Mouse (Mus musculus) lung, postnatal 0 days (tissue): ENCODE measurements around the gene Pik3r5. TPM values are rescaled to one million over a fixed set of nuclear protein-coding genes. Genes with fewer than 3 reads are reported as not detected.

Experiments
- ATAC-seq: fragments of 200-750 bp; cut with Nextera tagmentation; 2 replicates; pipeline ENCODE4 v1.8.0; 2017; ENCODE audit warnings: moderate library complexity
- DNase-seq: peaks from one replicate; pipeline ENCODE4 v3.0.0-alpha.2; 2016; ENCODE audit warnings: low spot score
- H3K27ac ChIP-seq: fragments of 300-500 bp; sonication (generic); 2 replicates; pipeline ENCODE4 v1.5.1; 2014; ENCODE audit warnings: antibody characterized with exemption, mild to moderate bottlenecking, low read length, mixed read lengths
- H3K27me3 ChIP-seq: fragments of 300-500 bp; sonication (generic); replicated peaks from 2 replicates; pipeline ENCODE4 v1.6.1; 2014; ENCODE audit warnings: low read length, mixed read lengths; ENCODE audit not compliant: insufficient read depth
- H3K36me3 ChIP-seq: fragments of 300-500 bp; sonication (generic); 2 replicates; pipeline ENCODE4 v1.6.1; 2014; ENCODE audit warnings: low read length, mixed read lengths; ENCODE audit not compliant: insufficient read depth
- H3K4me1 ChIP-seq: fragments of 300-500 bp; sonication (generic); 2 replicates; pipeline ENCODE4 v1.6.1; 2014; ENCODE audit warnings: antibody characterized with exemption, low read depth, low read length, mixed read lengths; ENCODE audit not compliant: insufficient read depth
- H3K4me2 ChIP-seq: fragments of 300-500 bp; sonication (generic); replicated peaks from 2 replicates; pipeline ENCODE4 v1.6.1; 2014; ENCODE audit warnings: low read depth, mild to moderate bottlenecking, low read length, moderate library complexity, mixed read lengths
- H3K4me3 ChIP-seq: fragments of 300-500 bp; sonication (generic); 2 replicates; pipeline ENCODE4 v1.5.1; 2014; ENCODE audit warnings: low read depth, low read length
- H3K9ac ChIP-seq: fragments of 300-500 bp; sonication (generic); replicated peaks from 2 replicates; pipeline ENCODE4 v1.6.1; 2014; ENCODE audit warnings: low read depth, mild to moderate bottlenecking
- H3K9me3 ChIP-seq: fragments of 300-500 bp; sonication (generic); 2 replicates; pipeline ENCODE4 v1.6.1; 2016; ENCODE audit warnings: low read length, mixed read lengths
- CTCF ChIP-seq: IDR thresholded peaks from 2 replicates; pipeline ENCODE4 v1.5.1; 2016; ENCODE audit warnings: antibody characterized with exemption, mild to moderate bottlenecking
- EP300 ChIP-seq: IDR thresholded peaks from 2 replicates; pipeline ENCODE4 v1.6.1; 2016; ENCODE audit warnings: antibody characterized with exemption, mild to moderate bottlenecking, control low read depth
- WGBS: fragments of 180-500 bp; shearing (Covaris S2); extraction: QIAGEN DNeasy Blood & Tissue Kit; methylation state at CpG from one replicate; pipeline ENCODE4 v1.1.7; 2014; 5-methylcytosine and 5-hydroxymethylcytosine counted together
- polyA plus RNA-seq: library from polyadenylated mRNA; unstranded; fragments of >200 nt; fragmentation: Nextera tagmentation; extraction: Ambion mirVana; gene quantifications from 2 replicates; pipeline ENCODE4 v1.2.1, GENCODE M21; 2015

Pik3r5 gene
- polyA plus RNA-seq, 1 experiment from 2014 or later, result 1.1 TPM

GRCm38 (mm10) chr11:68417001-68417400 is 14.9 kb upstream of the Pik3r5 start:
- Histone ChIP-seq H3K27ac (no peak overlapping the region), H3K36me3 (no peaks in the 10 kb centered on the region), H3K27me3 (no peaks in the 10 kb centered on the region), H3K4me3 (no peak overlapping the region), H3K9me3 (0 out of 2 replicates have a peak, but pooled peaks cover 3% of the 10 kb centered on the region), H3K4me2 (no peak overlapping the region), H3K9ac (no peak overlapping the region), H3K4me1 (no peaks in the 10 kb centered on the region)
- TF ChIP-seq CTCF, result no peak
- no peak for TF ChIP-seq EP300
- ATAC-seq, result no peak
- WGBS, result 43% methylated on average over 3 of the region's 3 CpGs
- DNase-seq, result no peak

- peak; percentile 59 for DNase-seq
- H3K27me3 ChIP-seq, result no peaks in the 10 kb centered on the region
- H3K27ac ChIP-seq, result no peak overlapping the region
- H3K9me3 ChIP-seq, result 0 out of 2 replicates have a peak, but pooled peaks cover 3% of the 10 kb centered on the region
- no peak overlapping the region for H3K4me2 ChIP-seq
- TF ChIP-seq CTCF (peak; percentile 86), EP300 (no peak)
- WGBS, result 36% methylated on average over 9 of the region's 9 CpGs
- peak; percentile 32; the same call in 1 of the 2 replicates for ATAC-seq
- H3K4me3 ChIP-seq, result no peak overlapping the region
- H3K36me3 ChIP-seq, result no peaks in the 10 kb centered on the region
- H3K9ac ChIP-seq, result no peak overlapping the region
- H3K4me1 ChIP-seq, result no peaks in the 10 kb centered on the region
Observed at GRCm38 (mm10) chr11:68417831-68418230, 14.1 kb upstream of the Pik3r5 start.

GRCm38 (mm10) chr11:68425492-68426315 is 6.2 kb upstream of the Pik3r5 start:
- TF ChIP-seq CTCF (no peak), EP300 (no peak)
- Histone ChIP-seq H3K27ac (no peak overlapping the region), H3K4me2 (no peak overlapping the region), H3K36me3 (no peaks in the 10 kb centered on the region), H3K27me3 (no peaks in the 10 kb centered on the region), H3K9ac (no peak overlapping the region), H3K4me1 (no peaks in the 10 kb centered on the region), H3K9me3 (no peaks in the 10 kb centered on the region), H3K4me3 (no peak overlapping the region)
- no peak for ATAC-seq
- 68% methylated on average over 8 of the region's 8 CpGs for WGBS
- no peak for DNase-seq

GRCm38 (mm10) chr11:68427083-68427570 is 4.8 kb upstream of the Pik3r5 start:
- TF ChIP-seq CTCF (no peak), EP300 (no peak)
- Histone ChIP-seq H3K36me3 (no peaks in the 10 kb centered on the region), H3K9ac (no peak overlapping the region), H3K9me3 (no peaks in the 10 kb centered on the region), H3K4me3 (no peak overlapping the region), H3K27me3 (no peaks in the 10 kb centered on the region), H3K4me2 (no peak overlapping the region), H3K27ac (no peak overlapping the region), H3K4me1 (no peaks in the 10 kb centered on the region)
- 74% methylated on average over 5 of the region's 5 CpGs for WGBS
- DNase-seq (no peak), ATAC-seq (no peak)

- H3K4me1 ChIP-seq, result no peaks in the 10 kb centered on the region
- WGBS, result 50% methylated on average over 5 of the region's 5 CpGs
- TF ChIP-seq CTCF (0 out of 2 replicates have a peak, but pooled peaks have one; percentile 10), EP300 (no peak)
Observed at GRCm38 (mm10) chr11:68430662-68431061, 1.3 kb upstream of the Pik3r5 start.

GRCm38 (mm10) chr11:68432361-68433021 is 570 bp downstream of the Pik3r5 start:
- Histone ChIP-seq H3K4me3 (peak overlapping the region; percentile 33), H3K27me3 (no peaks in the 10 kb centered on the region), H3K4me1 (no peaks in the 10 kb centered on the region), H3K27ac (no peak overlapping the region), H3K4me2 (peak overlapping the region; percentile 62), H3K9me3 (no peaks in the 10 kb centered on the region), H3K36me3 (no peaks in the 10 kb centered on the region), H3K9ac (no peak overlapping the region)
- DNase-seq (no peak), ATAC-seq (peak; percentile 29)
- TF ChIP-seq CTCF (no peak), EP300 (no peak)
- WGBS, result 23% methylated on average over 23 of the region's 23 CpGs

More at GRCm38 (mm10) chr11:68430662-68431061, 1.3 kb upstream of the Pik3r5 start:
- DNase-seq (peak; percentile 16), ATAC-seq (no peak)
- no peaks in the 10 kb centered on the region for H3K27me3 ChIP-seq
- H3K9me3 ChIP-seq, result no peaks in the 10 kb centered on the region
- no peak overlapping the region for H3K27ac ChIP-seq
- no peaks in the 10 kb centered on the region for H3K36me3 ChIP-seq
- no peak overlapping the region for H3K4me2 ChIP-seq
- H3K4me3 ChIP-seq, result no peak overlapping the region
- H3K9ac ChIP-seq, result no peak overlapping the region
